Mouse (Mus musculus): ENCODE measurements around the gene Jmjd7. TPM values are rescaled to one million over a fixed set of nuclear protein-coding genes. Genes with fewer than 3 reads are reported as not detected.

The Jmjd7 gene
- 4.2 TPM for polyA plus RNA-seq (2015; fragmentation: Illumina TruSeq; extraction: RNeasy Lipid Tissue Mini Kit (QIAGEN cat#74804); ENCODE audit: low read depth, low replicate concordance)

DNA sequence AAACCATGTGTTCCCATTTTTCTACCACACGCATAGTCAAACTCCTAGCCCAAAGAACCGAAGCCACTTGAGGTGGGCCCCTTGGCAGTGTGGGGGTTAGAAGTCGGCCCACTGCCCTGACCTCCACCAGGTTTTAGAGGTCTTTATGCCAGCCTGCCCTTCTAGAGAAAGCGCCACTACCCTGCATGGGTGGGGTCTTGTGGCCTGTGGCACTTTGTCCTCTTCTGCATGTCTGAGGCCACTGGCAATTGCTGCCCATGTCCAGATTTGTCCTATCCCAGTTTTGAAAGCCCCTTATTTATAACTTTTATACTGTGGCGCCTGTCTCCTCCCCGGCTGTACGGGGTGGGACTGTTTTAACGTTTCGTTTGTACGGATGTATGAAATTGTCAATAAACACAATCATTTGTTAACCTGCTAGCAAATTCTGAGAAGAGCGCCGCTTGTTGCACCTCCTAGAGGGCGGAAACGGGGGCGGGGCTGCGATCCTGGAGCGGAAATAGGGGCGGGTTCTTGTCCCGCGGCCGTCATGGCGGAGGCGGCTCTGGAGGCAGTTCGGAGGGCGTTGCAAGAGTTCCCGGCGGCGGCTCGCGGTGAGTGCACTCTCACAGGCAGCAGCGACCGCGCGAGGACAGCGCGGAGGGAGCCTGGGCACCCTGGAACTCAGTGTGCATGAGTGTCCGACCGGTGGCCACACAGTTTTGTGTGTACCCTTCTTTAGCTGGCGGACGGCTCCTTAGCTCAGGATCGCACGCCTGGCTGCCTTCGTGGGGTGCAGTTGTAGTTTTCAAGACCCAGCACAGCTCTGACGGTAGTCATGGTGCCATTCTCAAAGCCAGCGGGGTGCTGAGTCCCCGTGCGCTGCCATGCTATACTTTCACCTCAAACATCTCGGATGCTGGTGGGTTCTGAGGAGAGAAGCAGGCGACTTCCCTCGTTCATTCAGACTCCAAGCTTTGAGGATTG lies at the start of gene Jmjd7, which contains the start of gene Gm28042:
Jmjd7 (plus strand) TSS at position 500 of the 966 bp plus-strand sequence.
Gm28042 (plus strand) TSS at position 510 of the 966 bp plus-strand sequence.

DNA sequence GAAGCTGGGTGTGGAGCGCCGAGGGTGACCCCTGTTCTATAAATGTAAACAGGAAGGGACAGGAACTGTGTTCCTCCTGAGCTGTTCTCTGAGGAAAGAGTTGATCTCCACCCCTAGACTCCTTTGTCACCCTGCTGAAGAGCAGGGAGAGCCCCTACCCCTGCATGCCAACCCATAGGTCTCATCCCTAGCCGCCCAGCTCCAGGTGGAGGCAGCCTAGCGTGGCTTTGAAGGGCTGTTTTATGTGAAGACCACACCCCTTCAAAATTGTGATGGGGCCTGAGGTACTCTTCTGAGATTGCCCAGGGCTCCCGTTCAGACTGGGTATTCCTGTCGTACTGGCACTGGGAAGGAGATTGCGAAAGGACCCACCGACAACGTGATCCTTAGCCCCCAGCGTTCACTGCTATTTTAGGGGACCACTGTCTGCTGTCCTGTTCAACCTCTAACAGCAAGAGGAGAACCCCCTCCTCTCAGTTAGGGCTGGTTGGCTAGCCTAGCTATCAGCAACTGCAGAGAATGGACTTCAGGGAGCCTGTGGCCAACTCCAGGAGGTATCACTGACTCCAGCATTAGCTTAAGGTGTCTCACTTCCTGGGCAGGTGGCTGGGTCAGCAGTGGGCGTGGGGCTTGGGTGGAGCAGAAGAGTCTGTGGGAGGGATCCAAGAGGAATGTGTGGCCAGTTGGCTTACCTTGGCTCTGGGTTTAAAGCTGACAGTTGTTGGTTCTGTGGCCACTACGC lies 5.6 kb downstream of the Jmjd7 start, which contains the start of gene Pla2g4b:
Pla2g4b (plus strand) TSS at position 692 of the 742 bp plus-strand sequence.

Other genes with a start within 250 kb of the Jmjd7 start
- gene Rpap1, start 239.9 kb upstream of the Jmjd7 start, polyA plus RNA-seq (2015; fragmentation: Illumina TruSeq; extraction: RNeasy Lipid Tissue Mini Kit (QIAGEN cat#74804); ENCODE audit: low read depth, low replicate concordance) = 9.6 TPM
- gene Tyro3, start 229.8 kb upstream of the Jmjd7 start, polyA plus RNA-seq (2015; fragmentation: Illumina TruSeq; extraction: RNeasy Lipid Tissue Mini Kit (QIAGEN cat#74804); ENCODE audit: low read depth, low replicate concordance) = 129 TPM
- 26.0 TPM for gene Mga, start 130.3 kb upstream of the Jmjd7 start, polyA plus RNA-seq (2015; fragmentation: Illumina TruSeq; extraction: RNeasy Lipid Tissue Mini Kit (QIAGEN cat#74804); ENCODE audit: low read depth, low replicate concordance)
- gene Mapkbp1, start 54.8 kb upstream of the Jmjd7 start, polyA plus RNA-seq (2015; fragmentation: Illumina TruSeq; extraction: RNeasy Lipid Tissue Mini Kit (QIAGEN cat#74804); ENCODE audit: low read depth, low replicate concordance) = 24.3 TPM
- 1.7 TPM for gene Gm28042, start within 50 bp of the Jmjd7 start, polyA plus RNA-seq (2015; fragmentation: Illumina TruSeq; extraction: RNeasy Lipid Tissue Mini Kit (QIAGEN cat#74804); ENCODE audit: low read depth, low replicate concordance)
- gene Pla2g4b, start 5.9 kb downstream of the Jmjd7 start, polyA plus RNA-seq (2015; fragmentation: Illumina TruSeq; extraction: RNeasy Lipid Tissue Mini Kit (QIAGEN cat#74804); ENCODE audit: low read depth, low replicate concordance) = 3.0 TPM
- 10.2 TPM for gene Ehd4, start 127.1 kb downstream of the Jmjd7 start, polyA plus RNA-seq (2015; fragmentation: Illumina TruSeq; extraction: RNeasy Lipid Tissue Mini Kit (QIAGEN cat#74804); ENCODE audit: low read depth, low replicate concordance)
- gene Pla2g4e, start 217.9 kb downstream of the Jmjd7 start, polyA plus RNA-seq (2015; fragmentation: Illumina TruSeq; extraction: RNeasy Lipid Tissue Mini Kit (QIAGEN cat#74804); ENCODE audit: low read depth, low replicate concordance) = 4.3 TPM

Data from brain, adult 10 weeks (tissue).